Mouse (Mus musculus): Measurements from ENCODE around the gene Veph1.

Veph1 gene

DNA sequence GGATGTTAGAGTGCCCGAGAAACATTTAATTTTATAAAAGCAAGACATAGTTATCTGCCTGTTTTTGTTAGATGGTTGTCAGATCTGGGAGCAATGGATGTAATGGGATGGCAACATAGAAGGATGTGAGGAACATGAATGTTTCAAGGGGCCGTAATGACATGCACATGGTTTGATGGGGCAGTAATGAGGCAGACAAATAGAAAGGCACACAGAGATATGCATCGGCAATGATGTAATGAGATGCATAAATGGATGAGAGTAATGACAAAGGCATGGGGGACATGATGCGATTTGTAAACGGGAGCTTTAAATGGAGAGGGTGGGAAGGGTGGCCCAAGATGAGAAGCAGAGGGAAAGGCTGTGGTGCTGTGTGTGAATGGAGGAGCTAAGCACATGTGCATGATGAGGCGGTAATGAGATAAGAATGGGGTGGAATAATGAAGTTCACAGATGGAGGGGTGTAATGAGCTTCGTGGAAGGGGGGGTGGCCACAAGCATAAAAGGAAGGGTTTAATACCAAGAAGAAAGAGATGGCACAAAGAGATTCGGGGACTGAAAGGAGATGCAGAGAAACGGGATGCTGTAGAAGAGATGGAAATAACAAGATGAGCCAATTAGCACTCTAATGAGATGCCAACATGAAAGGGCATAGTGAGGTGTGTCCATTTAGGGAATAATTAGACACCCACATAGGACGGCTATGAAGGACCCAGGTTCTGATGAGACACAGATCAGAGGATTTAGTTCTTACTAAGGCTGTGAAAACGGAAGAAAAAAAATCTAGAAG is 194.6 kb downstream of the Veph1 start:
- DNase-seq (ENCODE audit: low spot score in 2 of 2), result no peak

DNA sequence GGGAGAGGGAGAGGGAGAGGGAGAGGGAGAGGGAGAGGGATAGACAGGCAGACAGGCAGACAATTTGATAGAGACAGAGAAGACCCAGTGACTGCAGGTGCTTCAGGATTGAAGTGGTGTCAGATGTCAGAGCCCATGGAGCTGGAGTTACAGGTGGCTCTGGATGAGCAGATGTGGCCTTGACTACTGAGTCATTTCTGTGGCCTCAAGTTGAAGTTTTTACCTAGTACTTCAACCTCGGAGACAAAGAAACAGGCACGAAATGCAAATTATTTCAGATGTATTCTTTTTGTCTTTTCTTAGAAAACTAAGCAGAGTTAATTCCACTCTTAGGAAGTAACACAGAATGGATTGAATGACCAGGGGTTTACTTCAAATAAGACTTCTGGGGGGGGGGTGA is 195.6 kb downstream of the Veph1 start:
- DNase-seq (ENCODE audit: low spot score in 2 of 2), result no peak

DNA sequence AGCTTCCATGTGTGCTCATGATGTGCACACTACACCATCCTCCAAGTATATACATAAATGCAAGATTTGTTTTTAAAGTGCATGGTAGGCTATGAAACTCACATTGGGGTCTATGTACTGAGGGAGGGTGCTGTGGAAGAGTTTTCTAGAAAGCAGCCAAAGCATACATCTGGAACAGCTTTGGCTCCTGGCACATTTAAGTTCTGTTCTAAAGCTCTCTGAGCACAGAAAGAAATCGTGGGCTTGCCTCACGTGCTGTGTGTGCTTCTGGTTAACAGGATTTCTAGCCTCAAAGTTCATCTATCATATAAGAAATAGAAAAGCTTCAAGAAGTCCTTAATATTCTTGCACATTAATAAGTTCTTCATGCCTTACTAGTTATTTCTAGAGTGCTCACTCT is 204.9 kb downstream of the Veph1 start:
- no peak for DNase-seq (ENCODE audit: low spot score in 2 of 2)

DNA sequence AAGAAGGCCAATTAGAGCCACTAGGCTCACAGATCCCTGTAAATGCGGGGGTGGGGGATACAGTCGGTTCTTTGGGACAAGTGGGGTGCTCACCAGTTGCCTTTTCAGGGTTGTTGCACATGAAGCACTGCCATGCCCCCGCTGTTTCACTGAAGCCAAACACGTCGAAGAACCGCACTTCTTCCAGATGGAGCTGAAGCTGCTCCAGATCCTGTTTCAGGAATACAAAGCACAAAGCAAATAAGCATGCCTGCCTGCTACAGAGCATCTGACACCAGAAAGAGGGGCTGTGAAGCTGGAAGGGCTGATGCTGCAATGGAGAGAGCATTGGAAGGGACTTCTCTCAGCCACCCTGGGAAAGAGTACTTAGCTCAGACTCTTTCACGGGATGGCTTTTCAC is 209.0 kb downstream of the Veph1 start:
- no peak for DNase-seq (ENCODE audit: low spot score in 2 of 2)

DNA sequence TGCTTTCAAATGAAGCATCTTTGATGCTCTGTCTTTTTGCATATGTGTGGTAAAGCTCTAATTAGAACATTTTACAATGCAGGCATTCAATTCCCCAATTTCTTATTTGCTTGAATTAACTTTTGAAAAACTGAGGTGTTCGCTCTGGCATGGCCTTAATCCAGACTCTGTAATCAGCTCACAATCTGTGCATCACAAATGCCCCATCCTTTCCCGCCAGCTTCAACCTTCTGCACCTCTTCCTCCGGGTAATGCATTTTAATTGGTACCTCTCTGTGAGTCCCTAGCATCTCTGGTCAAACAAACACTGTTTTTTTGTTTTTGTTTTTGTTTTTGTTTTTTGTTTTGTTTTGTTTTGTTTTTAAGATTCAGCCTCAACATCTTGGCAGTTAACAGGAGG is 212.8 kb downstream of the Veph1 start:
- no peak for DNase-seq (ENCODE audit: low spot score in 2 of 2)

DNA sequence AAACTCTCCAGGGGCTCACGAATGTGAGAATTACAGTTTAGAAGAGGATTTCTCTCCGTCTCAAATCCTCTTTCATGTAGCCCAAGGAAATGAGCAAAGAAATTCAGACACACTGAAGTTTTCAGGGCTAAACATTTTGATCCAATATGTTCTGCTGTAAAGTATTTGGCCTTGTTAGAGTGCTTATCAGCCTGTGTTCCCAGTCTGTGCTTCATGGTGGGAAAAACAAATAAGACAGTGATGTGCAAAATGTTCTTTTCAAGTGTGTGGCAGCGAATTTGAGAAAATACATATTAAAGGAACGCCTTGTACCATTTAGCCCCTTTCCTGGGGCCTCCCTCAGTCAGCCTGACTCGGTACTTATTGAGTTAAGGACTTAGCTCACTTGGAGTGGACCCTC is 213.2 kb downstream of the Veph1 start:
- DNase-seq (ENCODE audit: low spot score in 2 of 2), result no peak

DNA sequence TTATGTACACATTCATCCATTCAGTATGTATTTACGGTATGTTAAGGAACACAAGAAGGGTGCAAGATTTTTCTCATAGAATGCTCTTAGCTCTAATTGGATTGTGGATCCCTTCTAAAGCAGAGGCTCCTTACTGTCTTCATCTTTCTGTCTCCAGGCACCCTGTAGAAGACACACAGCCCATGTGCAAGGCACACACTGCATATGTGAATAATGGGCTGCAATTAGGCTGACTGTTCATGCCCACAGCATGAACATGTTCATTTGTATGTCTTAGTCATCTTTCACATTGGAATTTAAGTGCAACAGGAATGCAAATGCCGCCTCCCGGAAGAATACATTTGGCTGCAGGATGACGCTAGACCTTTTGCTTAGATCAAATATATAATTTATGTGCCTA is 213.7 kb downstream of the Veph1 start:
- no peak for DNase-seq (ENCODE audit: low spot score in 2 of 2)

DNA sequence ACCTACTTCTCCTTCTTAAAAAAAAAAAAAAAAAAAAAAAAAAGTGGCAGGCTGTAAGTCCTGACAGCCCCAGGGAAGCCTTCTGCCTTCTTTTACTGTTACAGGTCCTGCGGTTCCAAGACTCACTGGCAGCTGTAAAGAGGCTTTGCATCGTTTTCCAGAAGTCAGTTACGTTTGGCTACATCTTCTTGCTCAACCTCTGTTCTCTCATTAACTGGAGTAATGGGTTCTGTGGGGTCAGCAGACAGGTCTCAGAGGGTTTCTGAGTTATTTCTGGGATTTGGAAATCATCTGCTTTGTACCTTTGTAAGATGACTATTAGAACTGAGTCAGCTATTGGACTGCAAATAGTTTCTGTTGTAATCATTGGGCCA is 215.3 kb downstream of the Veph1 start:
- no peak for DNase-seq (ENCODE audit: low spot score in 2 of 2)

DNA sequence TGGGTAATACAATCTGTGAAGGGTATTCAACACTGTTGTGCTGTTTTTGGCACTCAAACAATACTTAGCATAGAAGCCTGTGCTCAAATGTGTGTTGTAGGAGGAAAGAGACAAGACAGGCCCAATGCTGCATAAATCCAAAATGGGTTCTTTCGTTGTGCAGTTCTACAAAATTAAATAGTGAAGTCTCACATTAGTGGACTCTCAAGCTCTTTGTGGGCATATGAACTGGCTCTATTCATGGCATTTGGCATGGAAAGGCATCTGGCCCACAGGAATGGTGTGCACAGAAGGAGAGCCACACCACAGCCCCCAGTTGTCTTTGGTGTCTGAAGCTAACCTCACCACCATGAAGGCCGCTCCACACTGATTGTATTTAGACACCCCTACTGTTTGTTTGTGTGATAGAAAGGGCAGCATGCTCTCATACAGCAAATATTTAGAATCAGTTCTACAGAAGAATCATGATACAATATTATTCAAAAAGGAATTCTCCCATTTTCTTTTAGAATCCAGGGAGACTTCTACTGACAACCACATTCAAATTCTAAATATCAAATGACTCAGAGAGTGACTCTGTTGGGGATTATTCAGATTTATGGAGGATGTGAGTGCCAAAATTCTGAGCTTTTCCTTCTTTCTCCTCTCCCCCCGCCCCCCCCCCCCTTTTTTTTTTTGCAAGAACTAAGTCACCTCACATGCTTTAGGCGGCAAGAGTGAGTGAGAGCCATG is 215.8 kb downstream of the Veph1 start:
- no peak for DNase-seq (ENCODE audit: low spot score in 2 of 2)

DNA sequence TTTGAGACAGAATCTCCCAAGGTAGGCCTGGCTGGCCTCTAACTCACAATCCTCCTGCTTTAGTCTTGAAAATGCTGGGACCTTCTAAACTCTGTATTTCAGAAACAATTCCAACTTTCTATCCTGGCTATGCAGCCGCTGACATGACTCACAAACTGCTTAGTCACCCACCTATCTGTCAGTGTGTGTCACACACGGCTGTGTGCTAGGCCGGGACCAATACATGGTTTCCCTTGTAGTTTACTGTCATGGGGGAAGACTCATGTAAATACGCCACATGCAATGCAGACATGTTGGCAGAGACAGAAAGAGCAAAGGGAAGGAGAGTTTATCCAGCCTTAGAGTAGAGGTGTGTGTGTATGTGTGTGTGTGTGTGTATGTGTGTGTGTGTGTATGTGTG is 216.8 kb downstream of the Veph1 start:
- DNase-seq (ENCODE audit: low spot score in 2 of 2), result no peak

DNA sequence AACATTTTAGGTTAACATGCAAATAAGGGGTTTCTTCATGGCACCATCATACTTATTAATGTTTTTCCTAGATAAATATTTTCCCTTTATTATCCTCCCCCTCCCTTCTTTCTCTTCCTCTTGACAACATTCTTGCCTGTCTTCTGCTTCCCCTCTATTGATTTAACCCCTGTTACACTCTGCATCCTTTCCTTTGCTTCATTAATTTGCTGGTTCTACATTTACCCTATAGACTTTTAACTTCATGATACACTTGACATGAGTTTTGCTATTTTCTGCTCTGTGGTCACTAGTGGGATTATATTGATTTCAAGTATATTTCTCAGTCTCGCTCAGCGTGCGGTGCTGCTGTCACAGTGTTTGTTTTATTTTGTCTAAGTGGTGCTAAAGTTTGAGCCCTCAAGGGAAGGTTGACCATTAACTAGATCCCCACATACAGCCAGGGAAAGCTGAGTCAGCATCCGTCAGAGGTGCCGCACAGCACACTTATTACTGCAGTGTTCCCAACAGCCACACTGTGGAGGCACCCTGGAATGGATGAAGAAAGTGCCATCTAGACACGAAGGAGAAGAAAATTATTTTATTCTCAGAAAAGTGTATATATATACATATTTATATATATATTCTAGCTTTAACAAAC is 217.6 kb downstream of the Veph1 start:
- no peak for DNase-seq (ENCODE audit: low spot score in 2 of 2)

DNA sequence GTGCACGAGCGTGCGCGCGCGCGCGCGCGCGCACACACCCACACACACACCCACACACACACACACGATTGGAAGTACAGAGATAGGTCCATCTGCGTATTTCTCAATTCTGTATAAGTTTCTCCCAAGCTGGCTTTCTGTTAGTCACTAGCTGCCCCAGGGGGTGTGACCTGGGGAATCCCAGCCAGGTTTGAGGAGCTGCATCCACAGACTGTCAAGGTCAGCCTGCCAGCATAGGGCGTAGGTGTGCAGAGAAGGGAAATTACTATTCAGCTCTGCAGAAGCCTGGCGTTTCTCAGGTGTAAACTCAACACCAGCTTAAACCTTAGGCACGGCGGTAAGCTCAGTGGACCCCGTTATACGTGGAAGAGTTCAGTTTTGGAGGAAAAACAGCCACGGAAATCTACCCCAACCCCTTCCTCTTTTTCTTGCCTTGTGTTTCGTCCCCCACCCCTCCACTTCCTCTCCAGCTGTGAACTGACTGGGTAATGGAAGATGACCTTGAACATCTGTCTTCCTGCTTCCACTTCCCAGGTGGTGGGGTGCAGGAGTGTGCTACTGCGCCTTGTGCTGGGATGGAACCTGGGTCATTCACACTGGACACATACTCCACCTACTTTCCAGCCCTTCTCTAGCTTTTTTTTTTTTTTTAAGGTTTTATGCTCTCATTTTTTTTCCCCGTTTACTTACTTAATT is 218.5 kb downstream of the Veph1 start:
- peak in 1 of 2 experiments; percentile 16 for DNase-seq (ENCODE audit: low spot score in 2 of 2)

DNA sequence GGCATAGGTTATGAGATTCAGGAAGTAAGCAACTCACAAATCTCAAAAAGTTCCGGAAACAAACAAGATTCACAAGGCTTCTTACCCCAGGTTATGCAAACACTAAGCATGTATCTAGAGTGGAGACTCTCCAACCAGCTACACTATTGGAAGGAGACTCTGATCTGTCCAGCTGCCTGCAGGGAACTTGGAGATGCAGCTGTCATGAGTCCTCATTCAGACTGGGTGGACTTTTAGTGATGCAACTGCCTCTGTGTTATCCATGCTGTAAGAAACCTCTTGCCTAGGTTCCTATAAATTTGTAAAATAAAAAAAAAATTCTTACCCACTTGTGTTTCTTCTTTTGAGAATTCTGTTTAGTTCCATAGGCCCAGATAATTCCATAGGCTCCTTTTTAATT is 226.4 kb downstream of the Veph1 start:
- no peak for DNase-seq (ENCODE audit: low spot score in 2 of 2)

DNA sequence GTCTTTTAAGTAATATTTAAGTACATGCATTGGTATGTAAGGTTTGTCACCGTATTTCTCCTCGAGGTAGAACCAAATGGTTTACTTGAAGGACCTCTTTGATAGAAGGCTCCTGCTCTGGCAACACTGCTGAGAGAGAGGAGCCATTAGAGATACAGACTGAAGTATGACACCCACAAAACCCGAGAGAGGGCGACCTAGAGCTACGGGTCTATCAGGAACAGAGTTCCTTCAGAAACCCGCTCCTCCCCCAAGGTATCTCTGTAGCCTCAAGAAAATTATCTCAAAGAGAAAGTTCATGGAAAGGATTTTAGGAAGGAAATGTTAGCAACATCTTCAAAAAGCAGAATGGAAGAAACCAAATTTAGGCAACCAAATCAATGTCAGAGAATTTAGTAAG is 232.8 kb downstream of the Veph1 start:
- no peak for DNase-seq (ENCODE audit: low spot score in 2 of 2)

DNA sequence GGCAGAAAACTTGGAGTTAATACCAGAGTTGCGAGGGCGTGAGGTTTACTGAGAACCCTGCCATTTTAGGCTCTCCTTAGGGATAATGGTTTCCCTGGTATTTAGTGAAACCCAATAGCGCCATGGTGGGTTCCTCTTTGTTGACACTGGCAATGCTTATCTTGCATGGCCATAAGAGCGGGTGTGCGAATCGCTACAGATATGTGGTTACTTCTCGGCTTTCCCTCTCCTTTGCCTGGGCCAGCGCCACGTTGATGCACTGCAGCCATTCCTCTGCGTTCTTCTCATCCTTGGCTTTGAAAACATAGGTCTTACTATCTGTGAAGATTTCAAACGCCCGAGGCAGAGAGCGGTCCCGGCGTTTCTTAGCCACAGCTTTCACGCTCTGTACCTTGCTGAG is 239.7 kb downstream of the Veph1 start:
- no peak for DNase-seq (ENCODE audit: low spot score in 2 of 2)

DNA sequence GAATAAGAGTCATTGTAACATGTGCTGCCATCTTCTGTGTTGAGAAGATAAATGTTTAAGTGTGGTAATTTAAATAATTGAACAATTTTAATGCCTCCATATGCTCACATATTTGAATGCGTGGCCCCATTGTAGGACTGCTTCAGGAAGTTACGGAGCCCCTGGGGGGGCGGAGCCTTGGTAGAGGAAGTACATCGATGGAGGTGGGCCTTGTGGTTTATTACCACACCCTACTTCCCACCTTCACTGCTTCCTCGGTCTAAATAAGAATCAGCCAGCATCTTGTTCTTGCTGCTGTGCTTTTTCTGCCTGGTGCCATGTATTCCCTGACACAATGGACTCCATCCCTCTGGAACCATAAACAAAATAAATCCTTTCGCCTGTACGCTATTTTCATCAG is 241.0 kb downstream of the Veph1 start:
- DNase-seq (ENCODE audit: low spot score in 2 of 2), result no peak

DNA sequence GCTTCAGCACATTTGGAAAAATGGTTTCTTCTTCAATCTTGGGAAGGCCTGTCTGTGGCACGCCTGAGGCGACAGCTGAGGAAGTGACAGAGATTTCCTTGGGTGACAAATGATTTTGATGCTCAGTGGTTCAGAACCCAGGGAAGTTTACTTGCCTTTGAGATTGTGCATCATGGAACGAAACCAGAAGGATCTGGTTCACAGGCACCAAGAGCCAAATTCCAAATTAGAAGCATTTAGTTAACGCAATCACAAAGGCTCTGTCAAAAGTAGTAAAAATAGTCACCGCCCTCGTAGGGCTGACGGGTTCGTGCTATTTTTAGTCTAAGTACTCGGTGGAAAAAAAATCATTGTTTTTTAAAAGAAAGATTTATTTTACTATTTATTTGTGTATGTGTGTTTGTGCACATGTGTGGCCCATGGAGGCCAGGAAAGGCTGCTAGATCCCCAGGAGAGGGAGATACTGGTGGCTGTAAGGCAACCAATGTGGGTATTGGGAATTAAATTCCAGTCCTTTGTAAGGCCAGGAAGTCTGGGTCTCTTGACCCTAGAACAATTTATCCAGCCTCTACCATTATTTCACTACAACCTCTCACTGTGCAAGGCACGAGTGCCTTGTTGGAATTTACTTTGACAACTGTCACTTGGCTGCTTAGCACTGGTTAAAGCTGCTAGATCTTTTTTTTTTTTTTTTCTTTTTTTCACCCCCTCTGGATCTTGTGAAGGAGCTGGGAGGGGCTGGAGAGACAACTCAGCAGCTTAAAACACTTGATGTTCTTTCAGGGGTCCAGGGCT is 246.3 kb downstream of the Veph1 start:
- no peak for DNase-seq (ENCODE audit: low spot score in 2 of 2)

DNA sequence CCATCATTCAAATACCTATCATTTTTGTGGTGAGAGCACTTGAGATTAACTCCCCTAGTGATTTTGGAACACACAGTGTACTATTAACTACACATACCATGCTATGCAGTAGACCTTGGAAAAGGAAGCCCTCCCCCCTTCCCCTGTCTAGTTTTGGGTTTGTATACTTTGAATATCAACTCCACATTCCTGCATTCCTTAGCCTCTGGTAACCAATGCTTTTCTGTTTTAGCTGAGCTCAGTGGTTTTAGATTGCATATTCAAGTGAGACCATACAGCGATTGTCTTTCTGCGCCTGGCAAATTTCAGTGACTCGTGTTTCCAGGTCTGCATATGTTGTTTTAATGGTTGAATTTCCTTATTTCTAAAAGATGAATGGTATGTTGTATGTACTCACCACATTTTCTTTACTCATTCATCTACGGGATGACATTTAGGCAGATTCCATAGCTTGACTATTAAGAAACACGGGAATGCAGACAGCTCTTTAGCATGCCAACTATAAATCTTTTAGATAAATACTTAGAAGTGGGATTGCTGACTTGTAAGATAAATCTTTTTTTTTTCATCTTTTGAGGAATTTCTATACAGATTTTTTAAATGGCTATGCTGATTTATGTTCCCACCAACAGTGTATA is 255.7 kb downstream of the Veph1 start:
- DNase-seq (ENCODE audit: low spot score in 2 of 2), result no peak

DNA sequence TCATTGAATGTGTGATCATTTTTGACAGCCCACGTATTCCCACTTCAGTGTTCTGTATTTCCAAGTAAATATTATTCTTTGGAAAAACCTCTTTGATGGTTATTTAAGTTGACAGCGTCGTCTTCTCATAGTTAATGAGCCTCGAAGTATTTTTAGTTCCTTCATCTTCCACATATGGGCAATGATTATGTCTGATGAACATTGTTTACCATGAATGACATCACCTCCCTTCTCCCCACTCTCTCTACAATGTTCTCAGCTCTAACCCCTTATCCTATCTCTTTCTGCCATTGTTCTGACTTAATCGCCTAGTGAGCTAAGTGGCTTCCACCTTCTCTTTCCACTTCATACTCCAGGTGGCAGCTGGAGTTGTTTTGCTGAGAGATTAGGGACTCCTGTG is 261.4 kb downstream of the Veph1 start:
- no peak for DNase-seq (ENCODE audit: low spot score in 2 of 2)

DNA sequence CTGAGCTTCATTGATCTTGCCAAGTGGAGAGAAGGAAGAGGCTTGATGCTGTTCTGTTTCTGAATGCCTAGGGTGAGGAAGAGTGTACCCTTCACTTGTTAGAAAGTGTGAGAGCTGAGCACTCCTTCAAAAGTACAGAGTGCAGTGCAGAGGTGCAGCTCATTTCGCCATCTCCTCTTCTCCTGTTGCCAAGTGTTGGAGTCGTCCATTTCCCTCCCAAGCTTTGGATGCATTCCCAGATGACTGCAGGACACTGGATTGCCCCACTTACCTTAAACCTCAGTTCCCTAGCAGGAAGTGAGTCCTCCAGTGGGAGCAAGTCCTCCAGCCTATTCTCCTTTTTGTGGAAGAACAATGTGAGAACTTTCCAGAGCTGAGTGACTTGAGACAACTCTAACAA is 263.3 kb downstream of the Veph1 start:
- no peak for DNase-seq (ENCODE audit: low spot score in 2 of 2)

DNA sequence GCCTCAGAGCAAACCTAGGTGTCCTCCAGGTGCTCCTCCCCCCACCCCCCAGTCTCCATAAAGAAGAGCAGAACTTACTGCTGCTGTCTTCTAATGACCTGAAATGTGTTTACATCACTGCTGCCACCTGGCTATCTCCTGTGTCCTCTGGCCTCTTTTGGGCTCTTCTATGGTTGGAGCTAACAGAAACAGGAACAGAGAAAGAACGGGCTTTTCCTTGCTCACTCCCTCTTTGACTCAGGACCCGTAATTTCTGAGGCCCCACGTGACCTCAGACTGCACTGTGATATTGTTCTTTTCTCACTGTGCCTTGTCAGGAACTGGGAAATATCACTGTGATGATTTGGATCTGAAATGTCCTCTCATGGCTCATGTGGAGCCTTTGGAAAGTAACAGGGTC is 271.2 kb downstream of the Veph1 start:
- DNase-seq (ENCODE audit: low spot score in 2 of 2), result no peak

Measured in spleen, postnatal 10 days (tissue).